Mouse (Mus musculus) MEL (cell line): ENCODE data around the gene C3. TPM values are rescaled to one million over a fixed set of nuclear protein-coding genes. Genes with fewer than 3 reads are reported as not detected.

ENCODE experiments used
- DNase-seq: peaks from one replicate; pipeline ENCODE4 v3.0.0; 2011; ENCODE audit warnings: low read depth, low spot score
- H3K27ac ChIP-seq: 2 replicates; pipeline ENCODE4 v1.5.1; 2012; ENCODE audit warnings: low read depth, mild to moderate bottlenecking, control low read depth, low read length, moderate library complexity; ENCODE audit not compliant: control insufficient read depth
- H3K27me3 ChIP-seq, 2 experiments: fragments of 150-350 bp in 1 of 2; sonication (generic) in 1 of 2; 2 replicates each; pipeline ENCODE4 v1.6.1; 2012; ENCODE audit warnings: low read length in 2 of 2, mild to moderate bottlenecking in 2 of 2, improper control_type of control experiment in 1 of 2, moderate library complexity in 1 of 2; ENCODE audit not compliant: insufficient read depth in 2 of 2, control insufficient read depth in 1 of 2
- H3K36me3 ChIP-seq, 2 experiments: 2 replicates each; pipeline ENCODE4 v1.6.1; 2012 to 2014; ENCODE audit warnings: low read length in 2 of 2, improper control_type of control experiment in 1 of 2, inconsistent platforms in 1 of 2, mild to moderate bottlenecking in 1 of 2; ENCODE audit not compliant: insufficient read depth in 2 of 2, control insufficient read depth in 1 of 2
- H3K4me1 ChIP-seq, 2 experiments: fragments of 150-350 bp in 1 of 2; sonication (generic) in 1 of 2; 2 replicates each; pipeline ENCODE4 v1.6.1; 2012; ENCODE audit warnings: low read length in 2 of 2, improper control_type of control experiment in 1 of 2, mild to moderate bottlenecking in 1 of 2; ENCODE audit not compliant: insufficient read depth in 2 of 2, control insufficient read depth in 1 of 2
- H3K4me3 ChIP-seq, 2 experiments: fragments of 150-350 bp in 1 of 2; sonication (generic) in 1 of 2; 2 replicates each; pipeline ENCODE4 v1.5.1; 2012; ENCODE audit warnings: low read depth in 2 of 2, low read length in 2 of 2, mild to moderate bottlenecking in 2 of 2, moderate library complexity in 2 of 2, control low read depth in 1 of 2, improper control_type of control experiment in 1 of 2; ENCODE audit not compliant: control insufficient read depth in 1 of 2, insufficient read depth in 1 of 2
- H3K79me2 ChIP-seq: 2 replicates; pipeline ENCODE4 v1.6.1; 2012; ENCODE audit warnings: mild to moderate bottlenecking, low read length, moderate library complexity; ENCODE audit not compliant: control insufficient read depth, poor library complexity, insufficient read depth
- H3K9ac ChIP-seq: 2 replicates; pipeline ENCODE4 v1.6.1; 2012; ENCODE audit warnings: low read depth, mild to moderate bottlenecking, control low read depth, low read length, moderate library complexity; ENCODE audit not compliant: control insufficient read depth, poor library complexity, severe bottlenecking
- H3K9me3 ChIP-seq: fragments of 150-350 bp; sonication (generic); replicated peaks from 2 replicates; pipeline ENCODE4 v1.6.1; 2012; ENCODE audit warnings: mild to moderate bottlenecking, low read length, improper control_type of control experiment, moderate library complexity; ENCODE audit not compliant: insufficient read depth
- CHD2 ChIP-seq: IDR thresholded peaks from 2 replicates; pipeline ENCODE4 v1.6.1; 2011; ENCODE audit warnings: low read length, improper control_type of control experiment
- E2F4 ChIP-seq: IDR thresholded peaks from 2 replicates; pipeline ENCODE4 v1.6.1; 2011; ENCODE audit warnings: low read depth, low read length, improper control_type of control experiment, borderline replicate concordance
- GATA1 ChIP-seq: IDR thresholded peaks from 2 replicates; pipeline ENCODE4 v1.6.1; 2011; ENCODE audit warnings: low read depth, low read length, improper control_type of control experiment
- HCFC1 ChIP-seq: IDR thresholded peaks from 2 replicates; pipeline ENCODE4 v1.6.1; 2012; ENCODE audit warnings: low read depth, mild to moderate bottlenecking, inconsistent platforms, low read length, improper control_type of control experiment, moderate library complexity
- MAFK ChIP-seq: IDR thresholded peaks from 2 replicates; pipeline ENCODE4 v1.6.1; 2011; ENCODE audit warnings: low read depth, mild to moderate bottlenecking, low read length, improper control_type of control experiment, borderline replicate concordance
- MXI1 ChIP-seq: IDR thresholded peaks from 2 replicates; pipeline ENCODE4 v1.6.1; 2011; ENCODE audit warnings: mild to moderate bottlenecking, low read depth, low read length, improper control_type of control experiment
- MYB ChIP-seq: IDR thresholded peaks from 2 replicates; pipeline ENCODE4 v1.6.1; 2011; ENCODE audit warnings: mild to moderate bottlenecking, low read depth, low read length, improper control_type of control experiment
- MYC ChIP-seq: IDR thresholded peaks from 2 replicates; pipeline ENCODE4 v1.6.1; 2011; ENCODE audit warnings: low read depth, mild to moderate bottlenecking, low read length, improper control_type of control experiment, moderate library complexity
- NRF1 ChIP-seq: IDR thresholded peaks from 2 replicates; pipeline ENCODE4 v1.6.1; 2014; ENCODE audit warnings: low read depth, mild to moderate bottlenecking, inconsistent platforms, low read length, improper control_type of control experiment, moderate library complexity; ENCODE audit not compliant: poor library complexity, insufficient read depth, severe bottlenecking
- POLR2A ChIP-seq, 2 experiments: IDR thresholded peaks; 2 replicates each; pipeline ENCODE4 v1.6.1; 2011 to 2012; ENCODE audit warnings: low read length in 2 of 2, mild to moderate bottlenecking in 2 of 2, control low read depth in 1 of 2, improper control_type of control experiment in 1 of 2, low read depth in 1 of 2, moderate library complexity in 1 of 2; ENCODE audit not compliant: control insufficient read depth in 1 of 2, insufficient read depth in 1 of 2, poor library complexity in 1 of 2
- POLR2AphosphoS5 ChIP-seq: IDR thresholded peaks from 2 replicates; pipeline ENCODE4 v1.6.1; 2012; ENCODE audit warnings: low read depth, borderline replicate concordance, mild to moderate bottlenecking, inconsistent platforms, low read length, moderate library complexity, mixed read lengths
- RAD21 ChIP-seq: IDR thresholded peaks from 2 replicates; pipeline ENCODE4 v1.6.1; 2011; ENCODE audit warnings: mild to moderate bottlenecking, low read depth, low read length, improper control_type of control experiment
- RCOR1 ChIP-seq: IDR thresholded peaks from 2 replicates; pipeline ENCODE4 v1.6.1; 2012; ENCODE audit warnings: low read depth, mild to moderate bottlenecking, inconsistent platforms, low read length, improper control_type of control experiment
- SIN3A ChIP-seq: IDR thresholded peaks from 2 replicates; pipeline ENCODE4 v1.6.1; 2012; ENCODE audit warnings: low read length, improper control_type of control experiment, inconsistent platforms
- USF2 ChIP-seq, 2 experiments: IDR thresholded peaks; 2 replicates each; pipeline ENCODE4 v1.6.1; 2011 to 2012; ENCODE audit warnings: improper control_type of control experiment in 2 of 2, low read length in 2 of 2, borderline replicate concordance in 1 of 2, inconsistent platforms in 1 of 2, low read depth in 1 of 2, mild to moderate bottlenecking in 1 of 2; ENCODE audit not compliant: insufficient read depth in 1 of 2
- ZKSCAN1 ChIP-seq: IDR thresholded peaks from 2 replicates; pipeline ENCODE4 v1.6.1; 2012; ENCODE audit warnings: low read depth, mild to moderate bottlenecking, inconsistent platforms, low read length, improper control_type of control experiment, moderate library complexity
- ZMIZ1 ChIP-seq: IDR thresholded peaks from 2 replicates; pipeline ENCODE4 v1.6.1; 2012; ENCODE audit warnings: low read depth, mild to moderate bottlenecking, inconsistent platforms, low read length, improper control_type of control experiment, moderate library complexity
- polyA plus RNA-seq, 2 experiments: library from polyadenylated mRNA; stranded (reverse) in 1 of 2; unstranded in 1 of 2; fragments of >175 nt in 1 of 2; fragments of >200 nt in 1 of 2; gene quantifications; 2 replicates each; pipeline versions ENCODE4 v1.2.1 to v1.2.4; 2012; ENCODE audit warnings: low replicate concordance in 2 of 2, low read depth in 1 of 2; ENCODE audit not compliant: insufficient read length in 2 of 2, insufficient read depth in 1 of 2, missing spikeins in 1 of 2
- total RNA-seq: library from RNA; depleted of rRNA; stranded (reverse); fragments of 300-350 nt; gene quantifications from 2 replicates; pipeline ENCODE4 v1.2.3, GENCODE M21; 2012

Gene C3
- total and polyA plus RNA-seq, 3 experiments = 0.35 to 3.2 TPM; not detected in 1

DNA sequence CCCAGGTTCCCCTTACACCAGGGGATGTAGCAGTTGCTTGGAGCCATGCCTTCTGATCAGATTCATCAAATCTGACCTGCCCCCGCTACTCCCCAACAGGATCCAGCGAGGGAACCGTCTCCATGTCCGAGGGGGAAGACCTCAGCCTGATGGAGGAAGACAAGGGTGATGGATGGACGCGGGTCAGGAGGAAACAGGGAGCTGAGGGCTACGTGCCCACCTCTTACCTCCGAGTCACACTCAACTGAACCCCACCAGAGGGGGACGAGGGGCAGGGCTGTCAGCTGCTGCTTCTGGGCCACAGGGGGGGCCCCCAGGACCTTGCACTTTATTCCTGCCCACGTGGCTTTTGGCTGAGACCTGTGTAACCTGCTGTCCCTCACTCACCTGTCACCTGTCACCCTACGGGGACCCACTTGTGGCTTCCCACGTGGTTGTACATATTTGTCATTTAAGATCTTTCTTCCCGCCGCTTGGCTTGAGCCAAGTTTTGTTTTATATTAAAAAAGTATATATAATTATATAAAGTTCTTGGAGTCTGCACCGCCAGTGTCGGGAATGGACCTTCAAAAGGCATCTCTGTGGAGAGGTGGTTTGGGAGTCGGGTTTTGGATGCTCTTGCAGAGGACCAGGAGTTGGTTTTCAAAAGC lies 35.1 kb upstream of the C3 start:
- Histone ChIP-seq H3K9me3 (no peaks in the 10 kb centered on the region), H3K27me3 (no peaks in the 10 kb centered on the region), H3K4me3 (no peak overlapping the region), H3K27ac (no peak overlapping the region), H3K4me1 (peaks cover 0 to 15% of the 10 kb centered on the region in 2 experiments; a peak in 2 of 4 replicates), H3K9ac (no peak overlapping the region), H3K36me3 (peaks cover 0 to 4% of the 10 kb centered on the region in 2 experiments; a peak in 2 of 4 replicates), H3K79me2 (no peaks in the 10 kb centered on the region)
- no peak for DNase-seq
- TF ChIP-seq RAD21 = no peak
- TF ChIP-seq E2F4 = no peak
- no peak for TF ChIP-seq CHD2
- no peak for TF ChIP-seq ZMIZ1
- TF ChIP-seq MYB = no peak
- TF ChIP-seq POLR2A (IDR thresholded peaks at IDR 0.05; ENCODE audit: control insufficient read depth in 1 of 2, insufficient read depth in 1 of 2, low read depth in 1 of 2, low read length in 2 of 2, poor library complexity in 1 of 2) = no peak

GRCm38 (mm10) chr17:57261796-57262195 lies 33.9 kb upstream of the C3 start:
- H3K36me3 ChIP-seq = peaks cover 0 to 4% of the 10 kb centered on the region in 2 experiments; a peak in 2 of 4 replicates
- H3K4me1 ChIP-seq = peaks cover 0 to 16% of the 10 kb centered on the region in 2 experiments; a peak in 3 of 4 replicates
- no peaks in the 10 kb centered on the region for H3K9me3 ChIP-seq
- H3K9ac ChIP-seq = no peak overlapping the region
- TF ChIP-seq MAFK (no peak), MYC (no peak), ZKSCAN1 (no peak)
- H3K27me3 ChIP-seq = no peaks in the 10 kb centered on the region
- H3K79me2 ChIP-seq = no peaks in the 10 kb centered on the region
- H3K27ac ChIP-seq = no peak overlapping the region
- no peak overlapping the region for H3K4me3 ChIP-seq
- DNase-seq = peak; percentile 40

GRCm38 (mm10) chr17:57261286-57261685 lies 33.4 kb upstream of the C3 start:
- peaks cover under 1% of the 10 kb centered on the region; the same call in 1 of the 2 replicates for H3K79me2 ChIP-seq
- H3K9me3 ChIP-seq = no peaks in the 10 kb centered on the region
- H3K27me3 ChIP-seq = no peaks in the 10 kb centered on the region
- H3K36me3 ChIP-seq = peaks cover 0 to 8% of the 10 kb centered on the region in 2 experiments; a peak in 2 of 4 replicates
- DNase-seq = no peak
- H3K9ac ChIP-seq = no peak overlapping the region
- peaks cover 0 to 21% of the 10 kb centered on the region in 2 experiments; a peak in 3 of 4 replicates for H3K4me1 ChIP-seq
- no peak overlapping the region for H3K4me3 ChIP-seq
- H3K27ac ChIP-seq = no peak overlapping the region
- TF ChIP-seq POLR2AphosphoS5 (no peak), SIN3A (no peak), RCOR1 (no peak), MAFK (no peak), ZKSCAN1 (no peak), USF2 (IDR thresholded peaks at IDR 0.05; ENCODE audit: borderline replicate concordance in 1 of 2, insufficient read depth in 1 of 2, low read depth in 1 of 2, low read length in 2 of 2) (no peak), MXI1 (no peak), GATA1 (no peak), HCFC1 (no peak), NRF1 (no peak)
